Mouse (Mus musculus): ENCODE data around the gene Sdhaf2. TPM values are rescaled to one million over a fixed set of nuclear protein-coding genes. Genes with fewer than 3 reads are reported as not detected.

The Sdhaf2 gene
- polyA plus RNA-seq, 1 experiment from 2014 or later, result 65.6 TPM

GRCm38 (mm10) chr19:10520355-10520754, 5.6 kb downstream of the Sdhaf2 start:
- Histone ChIP-seq H3K4me3 (ENCODE audit: low read length) (no peak overlapping the region), H3K27me3 (ENCODE audit: control insufficient read depth, insufficient read depth, low read length) (no peaks in the 10 kb centered on the region), H3K9ac (ENCODE audit: low read depth, low read length) (no peak overlapping the region), H3K4me2 (replicated peaks; ENCODE audit: low read depth, low read length) (no peak overlapping the region), H3K4me1 (ENCODE audit: control insufficient read depth, insufficient read depth, low read length) (peaks cover 4% of the 10 kb centered on the region; the same call in 1 of the 2 replicates), H3K27ac (ENCODE audit: low read depth, low read length) (no peak overlapping the region), H3K9me3 (ENCODE audit: control insufficient read depth, low read length) (no peaks in the 10 kb centered on the region), H3K36me3 (ENCODE audit: control insufficient read depth, insufficient read depth, low read length) (peaks cover 21% of the 10 kb centered on the region)
- WGBS, result 62% methylated on average over 1 of the region's 1 CpGs
- no peak for ATAC-seq (ENCODE audit: low FRiP score, low TSS enrichment)

DNA sequence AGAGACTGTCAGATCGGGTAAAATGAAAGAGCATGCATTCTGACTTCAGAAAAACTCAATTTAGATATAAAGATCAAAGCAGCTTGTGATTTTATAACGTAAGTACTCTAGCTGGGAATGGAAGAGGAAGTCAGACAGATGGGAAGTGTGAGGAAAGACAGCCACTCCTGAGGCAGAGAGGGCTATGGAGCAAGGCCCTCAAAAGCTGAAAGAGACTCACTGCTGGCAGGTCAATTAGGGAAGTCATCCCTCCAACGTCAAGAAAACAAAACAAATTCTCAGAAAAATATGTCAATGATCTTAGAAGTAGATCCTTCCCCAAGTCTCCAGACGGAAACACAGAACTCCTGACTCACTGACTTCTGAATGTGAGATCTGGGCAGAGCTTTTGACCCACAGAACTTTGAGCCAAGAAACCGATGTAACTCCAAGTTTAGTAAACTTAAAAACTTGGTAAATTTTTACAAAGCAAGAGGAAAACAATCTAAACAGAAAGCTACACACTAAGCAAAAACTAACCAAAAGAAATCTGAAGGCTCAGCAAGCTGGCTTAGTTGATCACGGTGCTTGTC, 15.1 kb downstream of the Sdhaf2 start:
- peaks cover 27% of the 10 kb centered on the region for H3K36me3 ChIP-seq (ENCODE audit: control insufficient read depth, insufficient read depth, low read length)
- no peak overlapping the region for H3K27ac ChIP-seq (ENCODE audit: low read depth, low read length)
- no peaks in the 10 kb centered on the region for H3K9me3 ChIP-seq (ENCODE audit: control insufficient read depth, low read length)
- no peak for ATAC-seq (ENCODE audit: low FRiP score, low TSS enrichment)
- no peak overlapping the region for H3K9ac ChIP-seq (ENCODE audit: low read depth, low read length)
- no peaks in the 10 kb centered on the region for H3K4me1 ChIP-seq (ENCODE audit: control insufficient read depth, insufficient read depth, low read length)
- no peaks in the 10 kb centered on the region for H3K27me3 ChIP-seq (ENCODE audit: control insufficient read depth, insufficient read depth, low read length)
- WGBS, result 81% methylated on average over 6 of the region's 6 CpGs
- no peak overlapping the region for H3K4me2 ChIP-seq (replicated peaks; ENCODE audit: low read depth, low read length)
- H3K4me3 ChIP-seq (ENCODE audit: low read length), result no peak overlapping the region

GRCm38 (mm10) chr19:10502571-10502970, 23.4 kb downstream of the Sdhaf2 start:
- Histone ChIP-seq H3K4me3 (ENCODE audit: low read length) (no peak overlapping the region), H3K9ac (ENCODE audit: low read depth, low read length) (no peak overlapping the region), H3K4me2 (replicated peaks; ENCODE audit: low read depth, low read length) (no peak overlapping the region), H3K27me3 (ENCODE audit: control insufficient read depth, insufficient read depth, low read length) (no peaks in the 10 kb centered on the region), H3K36me3 (ENCODE audit: control insufficient read depth, insufficient read depth, low read length) (peaks cover 52% of the 10 kb centered on the region), H3K4me1 (ENCODE audit: control insufficient read depth, insufficient read depth, low read length) (no peaks in the 10 kb centered on the region), H3K9me3 (ENCODE audit: control insufficient read depth, low read length) (no peaks in the 10 kb centered on the region), H3K27ac (ENCODE audit: low read depth, low read length) (no peak overlapping the region)
- WGBS, result 19% methylated on average over 4 of the region's 4 CpGs
- no peak; the same call in 1 of the 2 replicates for ATAC-seq (ENCODE audit: low FRiP score, low TSS enrichment)

DNA sequence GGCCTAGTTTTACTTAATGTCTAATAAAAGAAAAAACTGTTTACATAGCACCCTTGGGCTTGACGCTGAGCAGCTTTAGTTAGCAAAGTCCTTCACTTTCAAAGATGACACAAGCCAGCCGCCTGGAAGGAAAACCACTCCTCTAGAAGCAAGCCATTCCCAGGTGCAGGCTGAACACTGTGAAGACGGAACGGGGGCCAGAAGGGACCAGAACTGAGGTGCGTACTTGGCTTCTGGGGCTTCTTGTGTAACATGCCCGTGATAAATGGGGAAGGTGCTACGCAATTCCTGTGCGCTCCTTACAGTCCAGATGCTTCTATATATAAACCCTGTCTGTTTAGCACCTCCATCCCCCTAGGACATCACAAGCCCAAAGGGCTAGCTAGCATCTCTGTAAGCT, 25.4 kb downstream of the Sdhaf2 start:
- peaks cover 47% of the 10 kb centered on the region for H3K36me3 ChIP-seq (ENCODE audit: control insufficient read depth, insufficient read depth, low read length)
- no peaks in the 10 kb centered on the region for H3K9me3 ChIP-seq (ENCODE audit: control insufficient read depth, low read length)
- 95% methylated on average over 8 of the region's 8 CpGs for WGBS
- H3K27ac ChIP-seq (ENCODE audit: low read depth, low read length), result no peak overlapping the region
- no peak for ATAC-seq (ENCODE audit: low FRiP score, low TSS enrichment)
- H3K9ac ChIP-seq (ENCODE audit: low read depth, low read length), result no peak overlapping the region
- H3K4me2 ChIP-seq (replicated peaks; ENCODE audit: low read depth, low read length), result no peak overlapping the region
- no peak overlapping the region for H3K4me3 ChIP-seq (ENCODE audit: low read length)
- no peaks in the 10 kb centered on the region for H3K27me3 ChIP-seq (ENCODE audit: control insufficient read depth, insufficient read depth, low read length)
- no peaks in the 10 kb centered on the region for H3K4me1 ChIP-seq (ENCODE audit: control insufficient read depth, insufficient read depth, low read length)

GRCm38 (mm10) chr19:10497512-10498160, 28.3 kb downstream of the Sdhaf2 start:
- Histone ChIP-seq H3K27me3 (ENCODE audit: control insufficient read depth, insufficient read depth, low read length) (no peaks in the 10 kb centered on the region), H3K9me3 (ENCODE audit: control insufficient read depth, low read length) (no peaks in the 10 kb centered on the region), H3K36me3 (ENCODE audit: control insufficient read depth, insufficient read depth, low read length) (peaks cover 34% of the 10 kb centered on the region), H3K27ac (ENCODE audit: low read depth, low read length) (no peak overlapping the region), H3K4me1 (ENCODE audit: control insufficient read depth, insufficient read depth, low read length) (no peaks in the 10 kb centered on the region), H3K9ac (ENCODE audit: low read depth, low read length) (no peak overlapping the region), H3K4me3 (ENCODE audit: low read length) (no peak overlapping the region), H3K4me2 (replicated peaks; ENCODE audit: low read depth, low read length) (no peak overlapping the region)
- no peak for ATAC-seq (ENCODE audit: low FRiP score, low TSS enrichment)
- 44% methylated on average over 8 of the region's 8 CpGs for WGBS

GRCm38 (mm10) chr19:10496976-10497375, 29.0 kb downstream of the Sdhaf2 start:
- no peaks in the 10 kb centered on the region for H3K9me3 ChIP-seq (ENCODE audit: control insufficient read depth, low read length)
- no peak overlapping the region for H3K4me2 ChIP-seq (replicated peaks; ENCODE audit: low read depth, low read length)
- H3K36me3 ChIP-seq (ENCODE audit: control insufficient read depth, insufficient read depth, low read length), result peaks cover 28% of the 10 kb centered on the region
- no peak overlapping the region for H3K27ac ChIP-seq (ENCODE audit: low read depth, low read length)
- WGBS, result 73% methylated on average over 2 of the region's 2 CpGs
- no peak for ATAC-seq (ENCODE audit: low FRiP score, low TSS enrichment)
- no peak overlapping the region for H3K9ac ChIP-seq (ENCODE audit: low read depth, low read length)
- no peaks in the 10 kb centered on the region for H3K27me3 ChIP-seq (ENCODE audit: control insufficient read depth, insufficient read depth, low read length)
- no peak overlapping the region for H3K4me3 ChIP-seq (ENCODE audit: low read length)
- 0 out of 2 replicates have a peak, but pooled peaks cover 5% of the 10 kb centered on the region for H3K4me1 ChIP-seq (ENCODE audit: control insufficient read depth, insufficient read depth, low read length)

- Histone ChIP-seq H3K27me3 (ENCODE audit: control insufficient read depth, insufficient read depth, low read length) (no peaks in the 10 kb centered on the region), H3K36me3 (ENCODE audit: control insufficient read depth, insufficient read depth, low read length) (peaks cover 15% of the 10 kb centered on the region; the same call in 1 of the 2 replicates), H3K4me2 (replicated peaks; ENCODE audit: low read depth, low read length) (no peak overlapping the region), H3K4me1 (ENCODE audit: control insufficient read depth, insufficient read depth, low read length) (0 out of 2 replicates have a peak, but pooled peaks cover 11% of the 10 kb centered on the region), H3K9ac (ENCODE audit: low read depth, low read length) (no peak overlapping the region), H3K4me3 (ENCODE audit: low read length) (no peak overlapping the region), H3K9me3 (ENCODE audit: control insufficient read depth, low read length) (no peaks in the 10 kb centered on the region), H3K27ac (ENCODE audit: low read depth, low read length) (no peak overlapping the region)
- ATAC-seq (ENCODE audit: low FRiP score, low TSS enrichment), result no peak
- WGBS, result 33% methylated on average over 1 of the region's 1 CpGs
Measured at GRCm38 (mm10) chr19:10495670-10496069, 30.3 kb downstream of the Sdhaf2 start.

DNA sequence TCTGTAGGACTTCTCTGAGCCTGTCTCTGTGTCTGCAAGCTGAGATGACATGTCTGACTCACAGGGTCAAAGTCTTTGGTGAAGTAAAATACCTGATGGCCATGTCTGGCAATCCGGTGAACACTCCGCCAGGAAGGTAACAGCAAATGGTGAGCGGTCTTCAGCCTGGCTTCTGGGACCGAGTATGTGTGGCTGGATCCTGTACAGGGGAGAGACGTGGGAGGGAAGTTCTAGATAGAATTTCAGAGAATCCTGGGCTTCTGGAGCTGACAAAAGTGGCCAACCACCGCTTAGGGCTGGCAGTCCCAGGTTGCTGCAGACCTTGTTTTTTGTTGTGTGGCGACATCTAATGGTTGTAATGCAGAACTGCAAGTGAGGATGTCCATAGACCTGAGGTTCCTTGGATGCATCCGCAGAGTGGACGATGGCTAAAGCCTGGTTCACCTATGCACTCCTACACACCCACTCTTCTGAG, 39.6 kb downstream of the Sdhaf2 start:
- H3K9me3 ChIP-seq (ENCODE audit: control insufficient read depth, low read length), result no peaks in the 10 kb centered on the region
- peak; percentile 83 for ATAC-seq (ENCODE audit: low FRiP score, low TSS enrichment)
- H3K4me3 ChIP-seq (ENCODE audit: low read length), result no peak overlapping the region
- H3K27me3 ChIP-seq (ENCODE audit: control insufficient read depth, insufficient read depth, low read length), result no peaks in the 10 kb centered on the region
- no peak overlapping the region for H3K9ac ChIP-seq (ENCODE audit: low read depth, low read length)
- 16% methylated on average over 9 of the region's 9 CpGs for WGBS
- no peak overlapping the region for H3K4me2 ChIP-seq (replicated peaks; ENCODE audit: low read depth, low read length)
- no peaks in the 10 kb centered on the region for H3K4me1 ChIP-seq (ENCODE audit: control insufficient read depth, insufficient read depth, low read length)
- H3K27ac ChIP-seq (ENCODE audit: low read depth, low read length), result no peak overlapping the region
- no peaks in the 10 kb centered on the region for H3K36me3 ChIP-seq (ENCODE audit: control insufficient read depth, insufficient read depth, low read length)

- WGBS, result 48% methylated on average over 6 of the region's 6 CpGs
- no peaks in the 10 kb centered on the region for H3K4me1 ChIP-seq (ENCODE audit: control insufficient read depth, insufficient read depth, low read length)
- H3K9ac ChIP-seq (ENCODE audit: low read depth, low read length), result no peak within 1 kb of the TSS
- H3K4me2 ChIP-seq (replicated peaks; ENCODE audit: low read depth, low read length), result no peak within 1 kb of the TSS
- no peak; the same call in 1 of the 2 replicates for ATAC-seq (ENCODE audit: low FRiP score, low TSS enrichment)
- H3K36me3 ChIP-seq (ENCODE audit: control insufficient read depth, insufficient read depth, low read length), result no peaks in the 10 kb centered on the region
- no peak within 1 kb of the TSS for H3K27ac ChIP-seq (ENCODE audit: low read depth, low read length)
- H3K4me3 ChIP-seq (ENCODE audit: low read length), result no peak within 1 kb of the TSS
- no peaks in the 10 kb centered on the region for H3K27me3 ChIP-seq (ENCODE audit: control insufficient read depth, insufficient read depth, low read length)
- H3K9me3 ChIP-seq (ENCODE audit: control insufficient read depth, low read length), result no peaks in the 10 kb centered on the region
Measured at GRCm38 (mm10) chr19:10482703-10483102, 43.2 kb downstream of the Sdhaf2 start, which contains the start of gene Ppp1r32. TSS of gene Ppp1r32 (minus strand) at chr19:10482928.

Measured in kidney, embryonic 14.5 days (tissue).